Mouse (Mus musculus) neutrophil, adult 83 days (primary cell): ENCODE results near the gene Taar2. TPM values are rescaled to one million over a fixed set of nuclear protein-coding genes. Genes with fewer than 3 reads are reported as not detected.

Source experiments
- total RNA-seq, 2 experiments: library from RNA; stranded (reverse); gene quantifications; one replicate each; pipeline ENCODE4 v1.2.4; 2023

Taar2 gene
- total RNA-seq = not detected

GRCm38 (mm10) chr10:23938312-23938711 is at the start of gene Taar2:
Taar2 (plus strand) TSS chr10:23938572.

GRCm38 (mm10) chr10:23894601-23895349 is 43.6 kb upstream of the Taar2 start, which contains the start of gene Vnn1:
Vnn1 (plus strand) TSS chr10:23894688.

GRCm38 (mm10) chr10:23920056-23920455 is 18.3 kb upstream of the Taar2 start, which contains the start of gene Taar1:
Taar1 (plus strand) TSS chr10:23920356.

GRCm38 (mm10) chr10:23949508-23950005 is 11.2 kb downstream of the Taar2 start, which contains the start of gene Taar3:
Taar3 (plus strand) TSS chr10:23949558.

GRCm38 (mm10) chr10:23960444-23960915 is 22.1 kb downstream of the Taar2 start, which contains the start of gene Taar4:
Taar4 (plus strand) TSS chr10:23960494.

GRCm38 (mm10) chr10:23970656-23971165 is 32.3 kb downstream of the Taar2 start, which contains the start of gene Taar5:
Taar5 (plus strand) TSS chr10:23970706.

GRCm38 (mm10) chr10:23985546-23985945 is 47.2 kb downstream of the Taar2 start, which contains the start of gene Taar6:
Taar6 (minus strand) TSS chr10:23985646.

Other genes starting within 250 kb of the Taar2 start
- 100 to 1,000 TPM; 457 to 718 TPM for gene Rps12, start 151.3 kb upstream of the Taar2 start, total RNA-seq
- gene Slc18b1, start 141.6 kb upstream of the Taar2 start, total RNA-seq = 1 to 10 TPM in 1 of 2 experiments, under 1 TPM in 1; 0.42 to 1.3 TPM
- gene Vnn3, start 87.1 kb upstream of the Taar2 start, total RNA-seq = 10 to 100 TPM; 44.1 to 48.1 TPM
- under 1 TPM in 1 of 2 experiments, not detected in 1; 0.46 TPM for gene Vnn1, start 43.9 kb upstream of the Taar2 start, total RNA-seq
- not detected for gene Taar1, start 18.2 kb upstream of the Taar2 start, total RNA-seq
- gene Taar3, start 11.0 kb downstream of the Taar2 start, total RNA-seq = not detected
- gene Taar4, start 21.9 kb downstream of the Taar2 start, total RNA-seq = not detected
- gene Taar5, start 32.1 kb downstream of the Taar2 start, total RNA-seq = not detected
- gene Taar6, start 47.1 kb downstream of the Taar2 start, total RNA-seq = not detected
- not detected for gene Taar7a, start 54.9 kb downstream of the Taar2 start, total RNA-seq
- not detected for gene Taar7b, start 61.4 kb downstream of the Taar2 start, total RNA-seq
- not detected for gene Taar7d, start 88.7 kb downstream of the Taar2 start, total RNA-seq
- gene Taar7e, start 99.0 kb downstream of the Taar2 start, total RNA-seq = not detected
- gene Taar7f, start 110.9 kb downstream of the Taar2 start, total RNA-seq = not detected
- not detected for gene Taar8a, start 137.9 kb downstream of the Taar2 start, total RNA-seq
- not detected for gene Taar8b, start 153.7 kb downstream of the Taar2 start, total RNA-seq
- gene Taar8c, start 163.3 kb downstream of the Taar2 start, total RNA-seq = not detected
- gene Taar9, start 171.0 kb downstream of the Taar2 start, total RNA-seq = not detected
- 100 to 1,000 TPM in 1 of 2 experiments, 10 to 100 TPM in 1; 87.1 to 111 TPM for gene Stx7, start 210.7 kb downstream of the Taar2 start, total RNA-seq